Comparison of ENCODE assay signal across 16 mouse cellular contexts in the genomic region with DNA sequence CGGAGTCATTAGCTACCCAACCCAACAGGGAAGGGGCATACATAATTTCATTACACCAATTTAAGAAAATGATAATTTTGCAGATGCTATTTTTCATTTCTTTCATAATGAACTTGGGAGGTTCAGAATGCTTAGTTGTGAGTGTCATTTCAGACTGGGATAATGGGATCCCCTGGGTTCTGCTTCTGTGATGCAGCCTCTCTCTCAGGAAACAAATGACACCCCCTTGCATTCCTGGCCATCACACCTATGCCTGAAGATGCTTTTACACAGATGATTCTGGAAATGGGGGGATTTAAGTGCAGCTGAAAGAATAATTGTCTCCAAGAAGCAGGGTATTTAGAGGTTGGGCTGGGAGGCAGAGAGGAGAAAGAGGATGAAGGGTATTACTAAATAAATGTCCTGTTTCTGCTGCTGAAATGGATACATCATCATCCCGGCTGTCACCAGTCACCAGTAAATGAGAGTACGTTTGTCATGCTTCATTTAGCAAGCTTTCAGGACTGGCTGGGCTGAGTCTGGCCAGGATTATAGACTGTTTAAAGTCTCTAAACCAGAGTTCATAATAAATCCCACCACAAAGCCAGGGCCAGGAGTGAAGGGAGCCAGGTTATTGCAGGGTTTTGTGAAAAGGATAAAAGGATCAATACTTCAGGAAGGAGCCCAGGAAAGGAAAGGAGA.
DNase-seq lines count a peak whose midpoint lies in the region; ATAC-seq lines count a peak whose summit lies in the region.
"Had no signal": no experiment of that assay in that cellular context is flagged by ENCODE, and none has a peak within 500 bp of the region (broad histone marks: within the 10 kb centered on the region; RNA-seq: fewer than 3 reads in every experiment).

No protein-coding gene starts in this region.

- 39% methylated on average over 3 of the region's 3 CpGs for WGBS in midbrain, embryonic 11.5 days
- 46% methylated on average over 3 of the region's 3 CpGs for WGBS in midbrain, embryonic 10.5 days
- WGBS in hindbrain, embryonic 12.5 days = 42% methylated on average over 3 of the region's 3 CpGs
- 27% methylated on average over 3 of the region's 3 CpGs for WGBS in midbrain, embryonic 13.5 days

- no peaks in the 10 kb centered on the region for H3K9me3 ChIP-seq in midbrain, embryonic 11.5 days (ENCODE audit: control insufficient read depth, low read length)
- no peaks in the 10 kb centered on the region for H3K9me3 ChIP-seq in midbrain, embryonic 10.5 days (replicated peaks)
- H3K9me3 ChIP-seq in hindbrain, embryonic 12.5 days (replicated peaks) = no peaks in the 10 kb centered on the region
- no peaks in the 10 kb centered on the region for H3K9me3 ChIP-seq in midbrain, embryonic 13.5 days
- H3K9me3 ChIP-seq: embryonic facial prominence, embryonic 12.5 days; heart, embryonic 13.5 days had no signal

- H3K4me2 ChIP-seq in midbrain, embryonic 11.5 days = no peak overlapping the region
- no peak overlapping the region for H3K4me2 ChIP-seq in hindbrain, embryonic 12.5 days (replicated peaks)
- no peak overlapping the region for H3K4me2 ChIP-seq in midbrain, embryonic 13.5 days (replicated peaks)
- H3K4me2 ChIP-seq: embryonic facial prominence, embryonic 12.5 days; heart, embryonic 13.5 days had no signal

- H3K4me3 ChIP-seq in midbrain, embryonic 11.5 days (ENCODE audit: low read depth, low read length) = no peak overlapping the region
- H3K4me3 ChIP-seq in midbrain, embryonic 10.5 days = no peak overlapping the region
- H3K4me3 ChIP-seq in hindbrain, embryonic 12.5 days = no peak overlapping the region
- no peak overlapping the region for H3K4me3 ChIP-seq in midbrain, embryonic 13.5 days (replicated peaks)
- H3K4me3 ChIP-seq: embryonic facial prominence, embryonic 12.5 days; gastrocnemius, adult 2 months; heart, embryonic 13.5 days had no signal

- no peak overlapping the region for H3K27ac ChIP-seq in midbrain, embryonic 11.5 days (ENCODE audit: low read depth, low read length)
- no peak overlapping the region for H3K27ac ChIP-seq in midbrain, embryonic 10.5 days (replicated peaks)
- peak overlapping the region; percentile 55 for H3K27ac ChIP-seq in hindbrain, embryonic 12.5 days
- peak overlapping the region; percentile 63 for H3K27ac ChIP-seq in midbrain, embryonic 13.5 days
- H3K27ac ChIP-seq: embryonic facial prominence, embryonic 12.5 days; gastrocnemius, adult 2 months; heart, embryonic 13.5 days had no signal

- H3K9ac ChIP-seq in midbrain, embryonic 11.5 days (ENCODE audit: low read length) = no peak overlapping the region
- H3K9ac ChIP-seq in hindbrain, embryonic 12.5 days = no peak overlapping the region
- H3K9ac ChIP-seq in midbrain, embryonic 13.5 days (replicated peaks) = no peak overlapping the region
- H3K9ac ChIP-seq: embryonic facial prominence, embryonic 12.5 days; heart, embryonic 13.5 days had no signal

- no peaks in the 10 kb centered on the region for H3K4me1 ChIP-seq in midbrain, embryonic 11.5 days (ENCODE audit: control insufficient read depth, insufficient read depth, low read length)
- H3K4me1 ChIP-seq in midbrain, embryonic 10.5 days = peaks cover 8% of the 10 kb centered on the region
- no peaks in the 10 kb centered on the region; the same call in 1 of the 2 replicates for H3K4me1 ChIP-seq in hindbrain, embryonic 12.5 days
- H3K4me1 ChIP-seq in midbrain, embryonic 13.5 days (replicated peaks) = 0 out of 2 replicates have a peak, but pooled peaks cover 13% of the 10 kb centered on the region
- H3K4me1 ChIP-seq: embryonic facial prominence, embryonic 12.5 days; heart, embryonic 13.5 days had no signal

- peak; percentile 69 for DNase-seq in midbrain, embryonic 11.5 days (ENCODE audit: low spot score, missing footprints)
- DNase-seq in midbrain, embryonic 10.5 days (ENCODE audit: low spot score) = no peak
- peak; percentile 21 for DNase-seq in retina, postnatal 1 day
- no peak for DNase-seq in cerebellum, postnatal 25 days
- no peak for DNase-seq in kidney, adult 8-10 months
- DNase-seq: gastrocnemius, adult 2 months; heart, postnatal 36 days; left cerebral cortex, postnatal 4 days; lung, adult 18-20 months; lung, postnatal 36 days; spleen, adult 18-20 months had no signal

- H3K36me3 ChIP-seq in midbrain, embryonic 11.5 days (ENCODE audit: control insufficient read depth, insufficient read depth, low read length) = no peaks in the 10 kb centered on the region
- H3K36me3 ChIP-seq in midbrain, embryonic 10.5 days = no peaks in the 10 kb centered on the region
- H3K36me3 ChIP-seq in hindbrain, embryonic 12.5 days = no peaks in the 10 kb centered on the region
- H3K36me3 ChIP-seq in midbrain, embryonic 13.5 days = no peaks in the 10 kb centered on the region
- H3K36me3 ChIP-seq: embryonic facial prominence, embryonic 12.5 days; heart, embryonic 13.5 days had no signal

- no peaks in the 10 kb centered on the region for H3K27me3 ChIP-seq in midbrain, embryonic 11.5 days (ENCODE audit: control insufficient read depth, insufficient read depth, low read length)
- no peaks in the 10 kb centered on the region for H3K27me3 ChIP-seq in midbrain, embryonic 10.5 days (ENCODE audit: low read depth, poor library complexity, severe bottlenecking)
- H3K27me3 ChIP-seq in hindbrain, embryonic 12.5 days = no peaks in the 10 kb centered on the region
- H3K27me3 ChIP-seq in midbrain, embryonic 13.5 days = no peaks in the 10 kb centered on the region
- H3K27me3 ChIP-seq: embryonic facial prominence, embryonic 12.5 days; heart, embryonic 13.5 days had no signal

- ATAC-seq in midbrain, embryonic 11.5 days (ENCODE audit: low FRiP score) = 0 out of 2 replicates have a peak, but pooled peaks have one; percentile 54
- peak; percentile 84 for ATAC-seq in hindbrain, embryonic 12.5 days (ENCODE audit: low FRiP score)
- peak; percentile 62; the same call in 1 of the 2 replicates for ATAC-seq in midbrain, embryonic 13.5 days
- ATAC-seq: intestine, embryonic 16.5 days had no signal

Comparison
In these comparisons a context has a peak if more than half of its experiments do, and no peak if none do; other contexts are left out.
1. DNase-seq: peak in midbrain, embryonic 11.5 days (single experiment) and retina, postnatal 1 day (single experiment); none in midbrain, embryonic 10.5 days (single experiment), cerebellum, postnatal 25 days (0 of 2) and kidney, adult 8-10 months (0 of 2).
2. H3K27ac ChIP-seq: peak in hindbrain, embryonic 12.5 days (single experiment) and midbrain, embryonic 13.5 days (single experiment); none in midbrain, embryonic 11.5 days (single experiment) and midbrain, embryonic 10.5 days (single experiment).
3. Peak in every context shown above with its lines, with median percentiles within 50 percentile points of each other: ATAC-seq.